Comparison of ENCODE assay signal across 8 mouse cellular contexts in genomic region chr16:13447284-13448050, GRCm38 (mm10).
DNase-seq lines count a peak whose midpoint lies in the region; ATAC-seq and TF ChIP-seq lines count a peak whose summit lies in the region.

No protein-coding gene starts in this region.

- peak overlapping the region; percentile 70 for H3K4me3 ChIP-seq in hindbrain, embryonic 14.5 days (replicated peaks; ENCODE audit: low read length)
- peak overlapping the region; percentile 76 for H3K4me3 ChIP-seq in limb, embryonic 13.5 days
- peak overlapping the region; percentile 80 for H3K4me3 ChIP-seq in midbrain, postnatal 0 days (ENCODE audit: low read depth, low read length)

- TF ChIP-seq CTCF in midbrain, postnatal 0 days (IDR thresholded peaks at IDR 0.05): no peak

- DNase-seq in left cerebral cortex, adult 18-20 months (ENCODE audit: low spot score in 2 of 2): peak; percentile 72
- DNase-seq in left cerebral cortex, adult 11 months (ENCODE audit: low spot score): no peak
- peak; percentile 55 to 61 for DNase-seq in cerebellum, postnatal 14 days
- DNase-seq in gastrocnemius, adult 18-20 months (ENCODE audit: low spot score): peak; percentile 40
- no peak for DNase-seq in hindbrain, embryonic 14.5 days (ENCODE audit: low spot score)
- DNase-seq in midbrain, postnatal 0 days (ENCODE audit: low spot score): peak; percentile 27
- DNase-seq in testis, postnatal 14 days (ENCODE audit: low spot score): peak; percentile 69

- H3K27ac ChIP-seq in hindbrain, embryonic 14.5 days: no peak overlapping the region
- no peak overlapping the region for H3K27ac ChIP-seq in limb, embryonic 13.5 days
- peak overlapping the region; percentile 51 for H3K27ac ChIP-seq in midbrain, postnatal 0 days (ENCODE audit: low read depth, low read length)

- H3K4me2 ChIP-seq in hindbrain, embryonic 14.5 days (replicated peaks): peak overlapping the region; percentile 99
- H3K4me2 ChIP-seq in limb, embryonic 13.5 days (replicated peaks): peak overlapping the region; percentile 98
- H3K4me2 ChIP-seq in midbrain, postnatal 0 days (ENCODE audit: low read depth, low read length, poor library complexity, severe bottlenecking): peak overlapping the region; percentile 99

- peaks cover 21% of the 10 kb centered on the region for H3K27me3 ChIP-seq in hindbrain, embryonic 14.5 days (ENCODE audit: control insufficient read depth, insufficient read depth, low read length)
- H3K27me3 ChIP-seq in limb, embryonic 13.5 days: peaks cover 58% of the 10 kb centered on the region
- no peaks in the 10 kb centered on the region for H3K27me3 ChIP-seq in midbrain, postnatal 0 days (ENCODE audit: insufficient read depth, low read length)

- no peaks in the 10 kb centered on the region for H3K36me3 ChIP-seq in hindbrain, embryonic 14.5 days (replicated peaks; ENCODE audit: control insufficient read depth, insufficient read depth)
- no peaks in the 10 kb centered on the region for H3K36me3 ChIP-seq in limb, embryonic 13.5 days
- H3K36me3 ChIP-seq in midbrain, postnatal 0 days (ENCODE audit: insufficient read depth, low read length): no peaks in the 10 kb centered on the region

- ATAC-seq in hindbrain, embryonic 14.5 days (ENCODE audit: low FRiP score): peak; percentile 66
- peak; percentile 79 for ATAC-seq in limb, embryonic 13.5 days (ENCODE audit: low FRiP score, low read depth)
- ATAC-seq in midbrain, postnatal 0 days (ENCODE audit: low FRiP score): peak; percentile 55

- H3K9me3 ChIP-seq in hindbrain, embryonic 14.5 days (ENCODE audit: control insufficient read depth, low read length): no peaks in the 10 kb centered on the region
- H3K9me3 ChIP-seq in limb, embryonic 13.5 days: no peaks in the 10 kb centered on the region
- no peaks in the 10 kb centered on the region for H3K9me3 ChIP-seq in midbrain, postnatal 0 days (ENCODE audit: low read length)

- H3K9ac ChIP-seq in hindbrain, embryonic 14.5 days: peak overlapping the region; percentile 86
- H3K9ac ChIP-seq in limb, embryonic 13.5 days: peak overlapping the region; percentile 82
- peak overlapping the region; percentile 84 for H3K9ac ChIP-seq in midbrain, postnatal 0 days (replicated peaks; ENCODE audit: low read length, poor library complexity, severe bottlenecking)

- WGBS in hindbrain, embryonic 14.5 days: 0% methylated on average over 25 of the region's 43 CpGs
- WGBS in limb, embryonic 13.5 days: 3% methylated on average over 20 of the region's 43 CpGs
- WGBS in midbrain, postnatal 0 days: under 1% methylated on average over 22 of the region's 43 CpGs

- peaks cover 13% of the 10 kb centered on the region; the same call in 1 of the 2 replicates for H3K4me1 ChIP-seq in hindbrain, embryonic 14.5 days (replicated peaks; ENCODE audit: control insufficient read depth, insufficient read depth, low read length)
- peaks cover 35% of the 10 kb centered on the region for H3K4me1 ChIP-seq in limb, embryonic 13.5 days
- peaks cover 13% of the 10 kb centered on the region; the same call in 1 of the 2 replicates for H3K4me1 ChIP-seq in midbrain, postnatal 0 days (ENCODE audit: insufficient read depth, low read length)

Comparison
In these comparisons a context has a peak if more than half of its experiments do, and no peak if none do; other contexts are left out.
1. DNase-seq: peak in left cerebral cortex, adult 18-20 months (2 of 2), cerebellum, postnatal 14 days (2 of 2), gastrocnemius, adult 18-20 months (single experiment), midbrain, postnatal 0 days (single experiment) and testis, postnatal 14 days (single experiment); none in left cerebral cortex, adult 11 months (single experiment) and hindbrain, embryonic 14.5 days (single experiment).
2. Peak in every context shown above with its lines, with median percentiles within 50 percentile points of each other: ATAC-seq, H3K4me2 ChIP-seq, H3K4me3 ChIP-seq and H3K9ac ChIP-seq.